Mouse (Mus musculus) v-Abl transformed pro-B cells (cell line): Measurements from ENCODE around the gene Prss48.

ENCODE experiments used
- in situ Hi-C, 2 experiments: fragments of 400-800 bp; cut with MboI; formaldehyde crosslinking; loops; one replicate each; pipeline ENCODE4 v1.15.1; 2025; ENCODE audit not compliant: unreplicated experiment in 2 of 2

The Prss48 gene

GRCm38 (mm10) chr3:85952696-85953283 is 49.5 kb downstream of the Prss48 start:
- in situ Hi-C loops: no loop called here

- in situ Hi-C loops: no loop called here
These were observed 51.4 kb downstream of the Prss48 start for GRCm38 (mm10) chr3:85950914-85951313.
